Mouse (Mus musculus) left cerebral cortex, postnatal 36 days (tissue): ENCODE results near the gene Prl8a2. TPM values are rescaled to one million over a fixed set of nuclear protein-coding genes. Genes with fewer than 3 reads are reported as not detected.

Source experiments
- DNase-seq, 2 experiments: peaks; one replicate each; pipeline ENCODE4 v3.0.0; 2021 to 2022; ENCODE audit warnings: low spot score in 2 of 2, mixed read lengths in 1 of 2
- intact Hi-C: fragments of 180-260 bp; cut with DNase I; formaldehyde crosslinking; loops from one replicate; pipeline ENCODE4 v1.15.1; 2025
- total RNA-seq, 2 experiments: library from RNA; stranded (reverse); gene quantifications; 2 replicates each; pipeline ENCODE4 v1.2.3; 2021

Gene Prl8a2
- not detected for total RNA-seq

- DNase-seq: no peak
- intact Hi-C loops: no loop called here
Observed at GRCm38 (mm10) chr13:27345373-27345772, at the start of gene Prl8a2. Gene Prl8a2 (plus strand): TSS chr13:27345673.

- no peak for DNase-seq
- intact Hi-C loops: no loop called here
Observed at GRCm38 (mm10) chr13:27312334-27313225, 32.9 kb upstream of the Prl8a2 start, which contains the start of gene Prl6a1. Gene Prl6a1 (plus strand): TSS chr13:27312627.

- no peak for DNase-seq
- intact Hi-C loops: no loop called here
Observed at GRCm38 (mm10) chr13:27334989-27335388, 10.5 kb upstream of the Prl8a2 start.

- DNase-seq: no peak
- intact Hi-C loops: no loop called here
Observed at GRCm38 (mm10) chr13:27342733-27343275, 2.7 kb upstream of the Prl8a2 start.

GRCm38 (mm10) chr13:27390746-27391145 is 45.3 kb downstream of the Prl8a2 start, which contains the start of gene Prl2b1:
Gene Prl2b1 (minus strand): TSS chr13:27390846.
- intact Hi-C loops: no loop called here
- DNase-seq: no peak

- no peak for DNase-seq
- intact Hi-C loops: no loop called here
Observed at GRCm38 (mm10) chr13:27399061-27399724, 53.7 kb downstream of the Prl8a2 start.

Other genes with a start within 250 kb of the Prl8a2 start
- not detected for gene Prl3d2, start 224.0 kb upstream of the Prl8a2 start, total RNA-seq
- gene Prl3d3, start 188.9 kb upstream of the Prl8a2 start, total RNA-seq: not detected
- gene Prl3c1, start 149.0 kb upstream of the Prl8a2 start, total RNA-seq: not detected
- gene Prl3b1, start 103.8 kb upstream of the Prl8a2 start, total RNA-seq: not detected
- gene Prl3a1, start 86.2 kb upstream of the Prl8a2 start, total RNA-seq: not detected
- gene Prl6a1, start 33.0 kb upstream of the Prl8a2 start, total RNA-seq: not detected
- gene Prl2b1, start 45.2 kb downstream of the Prl8a2 start, total RNA-seq: not detected
- gene Prl8a6, start 93.0 kb downstream of the Prl8a2 start, total RNA-seq: not detected
- not detected for gene Prl8a8, start 167.5 kb downstream of the Prl8a2 start, total RNA-seq
- gene Prl8a9, start 218.9 kb downstream of the Prl8a2 start, total RNA-seq: not detected
- not detected for gene Prl8a1, start 236.5 kb downstream of the Prl8a2 start, total RNA-seq